33 mouse cellular contexts compared by ENCODE assay signal in genomic region chr3:35819887-35820286, GRCm38 (mm10).
"Had no signal": no experiment of that assay in that cellular context is flagged by ENCODE, and none has a peak within 500 bp of the region (broad histone marks: within the 10 kb centered on the region; RNA-seq: fewer than 3 reads in every experiment).

No protein-coding gene starts in this region.

- H3K4me3 ChIP-seq: limb, embryonic 10.5 days; limb, embryonic 12.5 days; limb, embryonic 13.5 days; limb, embryonic 15.5 days; liver, embryonic 12.5 days; liver, embryonic 13.5 days; liver, embryonic 15.5 days; lung, embryonic 15.5 days; megakaryocyte, embryonic 14.5 days; midbrain, embryonic 10.5 days; midbrain, embryonic 12.5 days; midbrain, embryonic 13.5 days; midbrain, embryonic 15.5 days; myocyte; neural tube, embryonic 12.5 days; neural tube, embryonic 13.5 days had no signal

- H3K4me1 ChIP-seq: limb, embryonic 10.5 days; limb, embryonic 12.5 days; limb, embryonic 13.5 days; limb, embryonic 15.5 days; liver, embryonic 12.5 days; liver, embryonic 13.5 days; liver, embryonic 15.5 days; lung, embryonic 15.5 days; midbrain, embryonic 10.5 days; midbrain, embryonic 12.5 days; midbrain, embryonic 13.5 days; midbrain, embryonic 15.5 days; neural tube, embryonic 12.5 days; neural tube, embryonic 13.5 days had no signal

- H3K27me3 ChIP-seq: limb, embryonic 12.5 days; limb, embryonic 13.5 days; limb, embryonic 15.5 days; liver, embryonic 12.5 days; liver, embryonic 13.5 days; liver, embryonic 15.5 days; lung, embryonic 15.5 days; megakaryocyte, embryonic 14.5 days; midbrain, embryonic 12.5 days; midbrain, embryonic 13.5 days; midbrain, embryonic 15.5 days; neural tube, embryonic 12.5 days; neural tube, embryonic 13.5 days had no signal

- H3K27ac ChIP-seq: limb, embryonic 10.5 days; limb, embryonic 12.5 days; limb, embryonic 13.5 days; limb, embryonic 15.5 days; liver, embryonic 12.5 days; liver, embryonic 13.5 days; liver, embryonic 14.5 days; liver, embryonic 15.5 days; lung, embryonic 15.5 days; macrophage; midbrain, embryonic 10.5 days; midbrain, embryonic 12.5 days; midbrain, embryonic 13.5 days; midbrain, embryonic 15.5 days; neural tube, embryonic 12.5 days; neural tube, embryonic 13.5 days had no signal

- ATAC-seq: liver, embryonic 12.5 days; liver, postnatal 0 days; lung, postnatal 0 days; midbrain, embryonic 13.5 days; midbrain, embryonic 15.5 days; midbrain, embryonic 16.5 days had no signal

- H3K9me3 ChIP-seq: limb, embryonic 10.5 days; limb, embryonic 12.5 days; limb, embryonic 13.5 days; limb, embryonic 15.5 days; liver, embryonic 12.5 days; liver, embryonic 13.5 days; liver, embryonic 15.5 days; lung, embryonic 15.5 days; megakaryocyte, embryonic 14.5 days; midbrain, embryonic 10.5 days; midbrain, embryonic 12.5 days; midbrain, embryonic 13.5 days; midbrain, embryonic 15.5 days; neural tube, embryonic 12.5 days; neural tube, embryonic 13.5 days had no signal

- H3K9ac ChIP-seq: limb, embryonic 12.5 days; limb, embryonic 13.5 days; limb, embryonic 15.5 days; liver, embryonic 12.5 days; liver, embryonic 13.5 days; liver, embryonic 14.5 days; liver, embryonic 15.5 days; liver, postnatal 0 days; lung, embryonic 14.5 days; lung, embryonic 15.5 days; midbrain, embryonic 12.5 days; midbrain, embryonic 13.5 days; midbrain, embryonic 15.5 days; neural tube, embryonic 12.5 days; neural tube, embryonic 13.5 days had no signal

- DNase-seq: left cerebral cortex, postnatal 4 days; liver; liver, embryonic 13.5 days; liver, postnatal 0 days; lung, adult 18-20 months; lung, adult 2 months; lung, embryonic 14.5 days; lung, postnatal 10 days; lung, postnatal 14 days; lung, postnatal 36 days; lung, postnatal 4 days; midbrain, embryonic 14.5 days had no signal

- H3K4me2 ChIP-seq: limb, embryonic 12.5 days; limb, embryonic 13.5 days; limb, embryonic 15.5 days; liver, embryonic 11.5 days; liver, embryonic 12.5 days; liver, embryonic 13.5 days; liver, embryonic 15.5 days; lung, embryonic 14.5 days; lung, embryonic 15.5 days; midbrain, embryonic 11.5 days; midbrain, embryonic 12.5 days; midbrain, embryonic 13.5 days; midbrain, embryonic 15.5 days; neural tube, embryonic 12.5 days; neural tube, embryonic 13.5 days had no signal
